Mouse (Mus musculus) heart, embryonic 16.5 days (tissue): ENCODE data around the gene Il23a. TPM values are rescaled to one million over a fixed set of nuclear protein-coding genes. Genes with fewer than 3 reads are reported as not detected.
A peak's percentile ranks its signal among the peaks of the same experiment; 100 is the strongest.
"Not testable (repeated sequence)": the region's sequence is repeated elsewhere in the genome, so short reads cannot be mapped to it uniquely, and the experiment has no call there.

Experiments used
- ATAC-seq: fragments of 200-750 bp; cut with Nextera tagmentation; replicated peaks from 2 replicates; pipeline ENCODE4 v1.8.0; 2017; ENCODE audit warnings: moderate number of reproducible peaks; ENCODE audit not compliant: insufficient read depth, low FRiP score; ENCODE audit errors: extremely low read depth
- H3K27ac ChIP-seq: fragments of 300-500 bp; sonication (generic); 2 replicates; pipeline ENCODE4 v1.5.1; 2014; ENCODE audit warnings: mild to moderate bottlenecking, low read length, control low read depth, moderate library complexity
- H3K27me3 ChIP-seq: fragments of 300-500 bp; sonication (generic); 2 replicates; pipeline ENCODE4 v1.6.1; 2014; ENCODE audit warnings: low read length, mixed read lengths; ENCODE audit not compliant: control insufficient read depth, insufficient read depth
- H3K36me3 ChIP-seq: fragments of 300-500 bp; sonication (generic); 2 replicates; pipeline ENCODE4 v1.6.1; 2014; ENCODE audit not compliant: control insufficient read depth, insufficient read depth
- H3K4me1 ChIP-seq: fragments of 300-500 bp; sonication (generic); 2 replicates; pipeline ENCODE4 v1.6.1; 2014; ENCODE audit warnings: low read length, mixed read lengths; ENCODE audit not compliant: control insufficient read depth, insufficient read depth
- H3K4me2 ChIP-seq: fragments of 300-500 bp; sonication (generic); 2 replicates; pipeline ENCODE4 v1.6.1; 2014; ENCODE audit warnings: low read depth, mild to moderate bottlenecking, control low read depth, low read length
- H3K4me3 ChIP-seq: fragments of 300-500 bp; sonication (generic); 2 replicates; pipeline ENCODE4 v1.5.1; 2014; ENCODE audit warnings: mild to moderate bottlenecking, control low read depth, low read length
- H3K9ac ChIP-seq: fragments of 300-500 bp; sonication (generic); 2 replicates; pipeline ENCODE4 v1.6.1; 2014; ENCODE audit warnings: low read length, control low read depth
- H3K9me3 ChIP-seq: fragments of 300-500 bp; sonication (generic); replicated peaks from 2 replicates; pipeline ENCODE4 v1.6.1; 2016; ENCODE audit warnings: low read length; ENCODE audit not compliant: control insufficient read depth
- WGBS: fragments of 180-500 bp; shearing (Covaris S2); extraction: QIAGEN DNeasy Blood & Tissue Kit; methylation state at CpG from one replicate; pipeline ENCODE4 v1.1.7; 2014; 5-methylcytosine and 5-hydroxymethylcytosine counted together
- polyA plus RNA-seq: library from polyadenylated mRNA; unstranded; fragments of >200 nt; fragmentation: Nextera tagmentation; extraction: Ambion mirVana; gene quantifications from 2 replicates; pipeline ENCODE4 v1.2.1, GENCODE M21; 2015

Il23a gene
- polyA plus RNA-seq, 1 experiment from 2014 or later = 6.0 TPM

DNA sequence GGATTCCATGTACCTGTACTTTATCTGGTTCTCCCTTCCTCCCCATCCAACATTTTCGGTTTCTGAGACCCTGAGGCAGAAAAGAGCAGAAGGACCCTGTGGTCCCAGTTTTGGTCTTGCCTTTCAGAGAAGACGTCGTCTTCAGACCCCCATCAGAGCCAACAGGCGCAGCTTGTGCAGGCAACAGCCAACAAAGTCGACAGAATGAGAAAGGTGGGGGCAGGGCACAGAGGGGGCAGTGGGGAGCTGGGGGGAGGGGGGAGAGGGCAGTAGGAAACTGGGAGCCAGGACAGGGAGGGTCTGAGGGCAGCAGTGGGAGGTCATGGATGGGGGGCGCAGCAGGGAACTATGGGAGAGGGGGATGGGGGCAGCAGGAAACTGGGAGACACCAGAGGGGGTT is 20.4 kb downstream of the Il23a start:
- Histone ChIP-seq H3K27ac (no peak overlapping the region), H3K9ac (no peak overlapping the region), H3K4me2 (no peak overlapping the region), H3K27me3 (no peaks in the 10 kb centered on the region), H3K4me1 (peaks cover 5% of the 10 kb centered on the region; the same call in 1 of the 2 replicates), H3K4me3 (no peak overlapping the region), H3K9me3 (no peaks in the 10 kb centered on the region), H3K36me3 (peaks cover 33% of the 10 kb centered on the region)
- no peak for ATAC-seq
- WGBS = 66% methylated on average over 6 of the region's 6 CpGs

DNA sequence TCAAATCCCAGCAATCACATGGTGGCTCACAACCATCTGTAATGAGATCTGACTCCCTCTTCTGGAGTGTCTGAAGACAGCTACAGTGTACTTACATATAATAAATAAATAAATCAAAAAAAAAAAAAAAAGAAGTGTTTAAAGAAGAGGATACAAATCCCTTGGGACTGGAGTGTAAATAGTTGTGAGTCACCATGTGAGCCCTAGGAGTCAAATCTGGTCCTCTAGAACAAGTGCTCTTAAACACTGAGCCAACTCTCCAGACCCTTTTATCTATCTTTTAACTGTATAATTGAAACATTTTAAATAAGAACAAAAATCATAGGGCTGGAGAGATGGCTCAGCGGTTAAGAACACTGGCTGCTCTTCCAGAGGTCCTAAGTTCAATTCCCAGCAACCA is 23.2 kb downstream of the Il23a start:
- peaks cover 10% of the 10 kb centered on the region for H3K4me1 ChIP-seq
- ATAC-seq, H3K27me3 ChIP-seq, H3K4me3 ChIP-seq, H3K9me3 ChIP-seq, H3K9ac ChIP-seq, H3K27ac ChIP-seq, H3K4me2 ChIP-seq, H3K36me3 ChIP-seq: not testable (repeated sequence)
- 100% methylated on average over 1 of the region's 1 CpGs for WGBS

DNA sequence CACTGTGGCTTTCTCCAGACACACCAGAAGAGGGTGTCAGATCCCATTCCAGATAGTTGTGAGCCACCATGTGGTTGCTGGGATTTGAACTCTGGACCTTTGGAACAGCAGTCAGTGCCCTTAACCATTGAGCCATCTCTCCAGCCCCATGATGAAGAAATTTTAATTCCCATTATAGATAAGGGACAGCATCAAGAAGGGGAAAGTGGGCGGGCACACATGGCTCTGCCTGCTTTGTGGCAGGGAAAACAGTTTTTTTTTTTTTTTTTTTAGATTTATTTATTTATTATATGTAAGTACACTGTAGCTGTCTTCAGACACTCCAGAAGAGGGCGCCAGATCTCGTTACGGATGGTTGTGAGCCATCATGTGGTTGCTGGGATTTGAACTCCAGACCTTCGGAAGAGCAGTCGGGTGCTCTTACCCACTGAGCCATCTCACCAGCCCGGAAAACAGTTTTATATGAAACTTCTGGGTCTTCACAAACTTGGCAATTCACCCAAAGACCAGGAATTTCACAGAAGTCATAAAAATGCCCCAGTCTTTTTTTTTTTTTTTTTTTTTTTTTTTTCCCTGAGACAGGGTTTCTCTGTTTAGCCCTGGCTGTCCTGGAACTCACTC is 25.6 kb downstream of the Il23a start:
- ATAC-seq, H3K4me2 ChIP-seq, H3K27me3 ChIP-seq, H3K9me3 ChIP-seq, H3K36me3 ChIP-seq, H3K27ac ChIP-seq, H3K4me3 ChIP-seq, H3K9ac ChIP-seq: not testable (repeated sequence)
- 95% methylated on average over 4 of the region's 7 CpGs for WGBS
- peaks cover 14% of the 10 kb centered on the region for H3K4me1 ChIP-seq

DNA sequence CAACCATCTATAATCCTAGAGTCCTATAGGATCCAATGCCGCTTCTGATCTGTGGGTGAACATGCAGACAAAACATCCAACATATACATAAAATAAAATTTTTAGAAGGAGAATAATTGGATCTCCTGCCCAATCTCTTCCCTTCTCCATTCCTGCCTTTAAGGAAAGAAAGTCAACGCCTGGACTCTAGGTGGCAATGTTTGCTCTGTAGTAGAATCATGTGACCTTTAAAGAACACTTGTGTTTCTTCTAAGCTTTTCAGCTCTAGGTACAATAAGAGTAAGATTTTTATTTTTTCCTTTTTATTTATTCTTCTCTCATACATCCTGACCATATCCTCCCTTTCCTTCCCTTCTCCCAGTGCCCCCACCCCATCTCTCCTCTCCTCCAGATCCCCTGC is 26.7 kb downstream of the Il23a start:
- H3K9ac ChIP-seq = no peak overlapping the region
- H3K27me3 ChIP-seq = no peaks in the 10 kb centered on the region
- H3K4me3 ChIP-seq = no peak overlapping the region
- peaks cover 14% of the 10 kb centered on the region for H3K4me1 ChIP-seq
- no peak overlapping the region for H3K27ac ChIP-seq
- no peak overlapping the region for H3K4me2 ChIP-seq
- no peaks in the 10 kb centered on the region for H3K9me3 ChIP-seq
- H3K36me3 ChIP-seq = no peaks in the 10 kb centered on the region
- no peak for ATAC-seq
- WGBS = 72% methylated on average over 2 of the region's 2 CpGs

DNA sequence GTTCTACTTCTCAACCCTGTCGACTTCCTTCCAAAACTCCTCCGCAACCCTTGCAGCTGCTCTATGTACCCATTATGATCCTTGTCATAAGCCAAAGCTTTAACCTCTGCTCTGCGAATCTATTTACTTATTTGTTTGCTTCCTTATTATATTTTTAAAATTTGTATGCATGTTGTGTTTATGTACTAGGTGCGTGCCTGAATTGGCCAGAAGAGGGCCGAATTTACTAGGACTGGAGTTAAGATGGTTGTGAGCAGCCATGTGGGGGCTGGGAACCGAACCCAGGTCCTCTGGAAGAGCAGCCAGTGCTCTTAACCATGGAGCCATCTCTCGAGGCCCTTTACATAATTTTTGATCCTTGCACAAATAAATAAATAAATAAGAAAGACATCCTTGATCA is 27.7 kb downstream of the Il23a start:
- no peak for ATAC-seq
- Histone ChIP-seq H3K4me2 (peak overlapping the region; percentile 78), H3K9me3 (no peaks in the 10 kb centered on the region), H3K4me3 (peak overlapping the region; percentile 91), H3K9ac (peak overlapping the region; percentile 88), H3K27me3 (no peaks in the 10 kb centered on the region), H3K27ac (peak overlapping the region; percentile 81), H3K36me3 (no peaks in the 10 kb centered on the region), H3K4me1 (peaks cover 14% of the 10 kb centered on the region)
- WGBS = 37% methylated on average over 7 of the region's 7 CpGs

DNA sequence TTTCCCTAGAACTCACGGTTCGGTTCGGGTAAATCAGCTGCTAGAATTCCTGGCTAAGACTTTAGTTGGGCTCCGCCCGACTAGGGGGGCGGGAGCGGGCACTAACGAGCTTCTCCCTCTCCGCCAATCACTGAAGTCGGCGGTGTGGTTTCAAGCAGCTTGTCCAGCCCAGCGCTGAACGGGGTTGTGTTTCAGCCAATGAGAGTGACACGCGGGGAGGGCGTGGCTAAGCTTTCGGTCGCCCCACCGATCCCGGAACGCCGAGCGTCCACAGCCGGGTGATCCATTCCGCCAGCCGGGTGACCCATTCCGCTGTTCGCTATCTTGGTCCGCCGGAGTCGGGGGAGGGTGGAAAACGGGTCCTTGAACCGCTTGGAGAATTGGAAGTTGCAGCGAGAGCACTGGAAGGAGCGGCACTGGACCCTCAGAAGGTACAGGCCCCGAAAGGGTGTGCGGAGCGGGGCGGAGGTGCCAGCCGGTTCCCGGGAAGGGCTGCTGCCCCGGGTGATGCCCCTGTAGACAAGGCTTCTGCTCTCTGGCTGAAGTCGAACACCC is 28.2 kb downstream of the Il23a start, which contains the start of gene Stat2:
Gene Stat2 (plus strand): TSS at position 273 of the 555 bp plus-strand sequence.
- no peaks in the 10 kb centered on the region for H3K9me3 ChIP-seq
- H3K4me3 ChIP-seq = peak within 1 kb of the TSS; percentile 91
- peak within 1 kb of the TSS; percentile 81 for H3K27ac ChIP-seq
- under 1% methylated on average over 43 of the region's 43 CpGs for WGBS
- H3K27me3 ChIP-seq = no peaks in the 10 kb centered on the region
- no peaks in the 10 kb centered on the region for H3K36me3 ChIP-seq
- peak within 1 kb of the TSS; percentile 88 for H3K9ac ChIP-seq
- peak; percentile 99 for ATAC-seq
- peak within 1 kb of the TSS; percentile 80 for H3K4me2 ChIP-seq
- H3K4me1 ChIP-seq = peaks cover 14% of the 10 kb centered on the region

DNA sequence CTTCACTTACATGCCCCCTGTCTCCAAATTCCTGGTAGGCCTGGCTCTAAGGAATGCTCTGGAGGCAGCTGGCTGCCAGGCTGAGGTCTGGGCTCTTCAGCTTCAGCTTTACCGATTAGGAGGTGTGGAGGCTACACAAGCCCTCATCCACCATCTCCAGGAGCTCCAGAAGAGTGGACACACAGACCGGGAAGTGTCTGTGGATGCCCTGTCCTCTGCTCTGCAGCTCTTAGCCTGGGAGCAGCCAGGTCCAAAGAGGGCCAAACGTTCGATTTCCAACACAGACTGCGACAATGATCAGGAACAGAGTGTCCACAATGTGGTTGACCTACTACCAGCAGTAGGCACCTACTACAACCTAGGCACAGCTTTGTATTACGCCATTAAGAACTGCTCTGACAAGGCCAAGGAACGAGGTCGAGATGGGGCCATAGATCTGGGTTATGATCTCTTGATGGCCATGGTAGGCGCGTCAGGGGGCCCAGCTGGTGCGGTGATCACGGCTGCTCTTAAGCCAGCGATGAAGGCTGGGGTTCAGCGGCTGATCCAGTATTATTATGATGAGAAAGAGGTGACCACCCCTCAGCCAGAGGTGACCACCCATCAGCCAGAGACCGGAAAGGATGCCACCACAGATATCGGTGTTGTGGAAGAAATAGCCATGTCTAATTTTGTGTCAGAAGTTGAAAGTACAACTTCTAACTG is 29.2 kb downstream of the Il23a start:
- 86% methylated on average over 16 of the region's 16 CpGs for WGBS
- Histone ChIP-seq H3K9me3 (no peaks in the 10 kb centered on the region), H3K9ac (peak overlapping the region; percentile 88), H3K4me1 (peaks cover 14% of the 10 kb centered on the region), H3K4me3 (no peak overlapping the region), H3K27ac (no peak overlapping the region), H3K27me3 (no peaks in the 10 kb centered on the region), H3K4me2 (peak overlapping the region; percentile 80; the same call in 1 of the 2 replicates), H3K36me3 (no peaks in the 10 kb centered on the region)
- no peak for ATAC-seq

DNA sequence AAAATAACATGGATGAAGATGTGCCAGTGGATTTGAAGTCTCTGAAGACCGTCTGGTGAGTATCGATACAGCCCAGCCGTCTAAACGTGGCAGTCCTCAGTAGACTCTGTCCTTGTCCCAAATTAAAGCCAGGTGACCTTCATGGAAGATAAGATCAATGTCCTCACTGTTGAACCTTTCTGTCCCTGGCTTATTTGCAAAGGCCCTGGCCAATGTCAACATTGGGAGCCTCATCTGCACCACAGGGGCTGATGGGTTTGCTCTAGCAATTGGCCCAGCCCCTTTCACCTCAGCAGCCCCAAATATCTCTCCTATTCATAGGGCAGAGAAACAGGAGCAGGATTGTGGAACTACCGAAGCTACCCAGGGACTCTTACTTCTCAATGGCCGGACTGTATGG is 30.2 kb downstream of the Il23a start, which contains the start of gene Apof:
Gene Apof (plus strand): TSS at position 301 of the 400 bp plus-strand sequence.
- Histone ChIP-seq H3K9me3 (no peaks in the 10 kb centered on the region), H3K27me3 (no peaks in the 10 kb centered on the region), H3K9ac (no peak within 1 kb of the TSS), H3K4me2 (no peak within 1 kb of the TSS), H3K36me3 (no peaks in the 10 kb centered on the region), H3K27ac (no peak within 1 kb of the TSS), H3K4me1 (peaks cover 10% of the 10 kb centered on the region), H3K4me3 (no peak within 1 kb of the TSS)
- no peak for ATAC-seq
- WGBS = 64% methylated on average over 6 of the region's 6 CpGs
